Mouse (Mus musculus): Measurements from ENCODE around the gene Srpk2.

GRCm38 (mm10) chr5:23586531-23587453 lies 97.6 kb downstream of the Srpk2 start:
- TF ChIP-seq GATA1 (IDR thresholded peaks at IDR 0.05; ENCODE audit: low read depth, low read length) (no peak), MYC (IDR thresholded peaks at IDR 0.05; ENCODE audit: low read depth, low read length) (no peak), MAFK (IDR thresholded peaks at IDR 0.05; ENCODE audit: borderline replicate concordance, low read depth, low read length) (no peak), USF2 (IDR thresholded peaks at IDR 0.05; ENCODE audit: borderline replicate concordance in 1 of 2, insufficient read depth in 1 of 2, low read depth in 1 of 2, low read length in 2 of 2) (no peak), CTCF (IDR thresholded peaks at IDR 0.05 in 2 of 3, conservative IDR thresholded peaks at IDR 0.05 in 1 of 3; ENCODE audit: control insufficient read depth in 1 of 3, insufficient read depth in 1 of 3, low read depth in 2 of 3, low read length in 3 of 3, poor library complexity in 1 of 3, severe bottlenecking in 1 of 3) (no peak), BHLHE40 (IDR thresholded peaks at IDR 0.05; ENCODE audit: borderline replicate concordance, low read depth, low read length) (no peak), MEF2A (IDR thresholded peaks at IDR 0.05; ENCODE audit: extremely low read depth, insufficient replicate concordance, low read depth, low read length, poor library complexity, severe bottlenecking) (no peak), POLR2A (IDR thresholded peaks at IDR 0.05; ENCODE audit: control insufficient read depth in 1 of 2, insufficient read depth in 1 of 2, low read depth in 1 of 2, low read length in 2 of 2, poor library complexity in 1 of 2) (no peak), TAL1 (IDR thresholded peaks at IDR 0.05; ENCODE audit: low read length) (no peak), RAD21 (IDR thresholded peaks at IDR 0.05; ENCODE audit: low read depth, low read length) (no peak), POLR2AphosphoS2 (IDR thresholded peaks at IDR 0.05; ENCODE audit: low read length) (no peak), E2F4 (IDR thresholded peaks at IDR 0.05; ENCODE audit: borderline replicate concordance, low read depth, low read length) (no peak), UBTF (IDR thresholded peaks at IDR 0.05; ENCODE audit: borderline replicate concordance, insufficient read depth, low read depth, low read length) (no peak)
